Mouse (Mus musculus): ENCODE measurements at regions not wholly inside any gene's neighbourhood (a gene's known extent, or its start where the extent isn't known, plus 50 kb on each side); places are given as distances from the start of the nearest gene placed in this dataset.

DNA sequence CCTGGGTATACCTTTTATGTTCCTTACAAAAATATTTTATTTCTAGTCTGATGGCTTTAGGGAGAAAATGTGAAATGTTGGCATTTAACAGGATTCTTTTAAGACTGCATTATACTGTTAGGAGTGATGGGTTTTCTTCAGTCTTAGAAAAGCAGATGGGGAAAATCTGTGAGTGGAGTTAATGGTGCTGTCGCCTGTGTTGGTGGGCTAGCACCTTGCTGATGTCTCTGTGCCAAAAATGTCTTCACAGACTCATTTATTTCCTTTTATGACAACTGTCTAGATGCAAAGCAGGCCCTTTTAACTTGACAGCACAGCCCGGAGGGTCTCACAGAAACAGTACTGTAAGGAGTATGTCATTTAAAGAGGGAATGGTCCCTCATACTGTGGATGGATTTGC lies 131.9 kb upstream of the Fn1 start:
- TF ChIP-seq CTCF (IDR thresholded peaks at IDR 0.05; ENCODE audit: borderline replicate concordance, insufficient read depth, low read depth, low read length) (no peak), POLR2A (IDR thresholded peaks at IDR 0.05; ENCODE audit: borderline replicate concordance, insufficient read depth, low read length) (no peak)
